Mouse (Mus musculus) kidney, adult 2 months (tissue): ENCODE results near the gene Fchsd2. TPM values are rescaled to one million over a fixed set of nuclear protein-coding genes. Genes with fewer than 3 reads are reported as not detected.

Experiments
- DNase-seq: peaks from one replicate; pipeline ENCODE4 v3.0.0; 2021
- H3K27ac ChIP-seq: fragments of 200-500 bp; 2 replicates; pipeline ENCODE4 v1.5.1; 2012; ENCODE audit warnings: low read depth, low read length, control low read depth, inconsistent platforms; ENCODE audit not compliant: insufficient read depth
- H3K27me3 ChIP-seq: fragments of 200-500 bp; replicated peaks from 2 replicates; pipeline ENCODE4 v1.6.1; 2012; ENCODE audit warnings: mild to moderate bottlenecking, moderate library complexity, low read length, inconsistent platforms; ENCODE audit not compliant: control insufficient read depth, insufficient read depth
- H3K36me3 ChIP-seq: fragments of 200-500 bp; 2 replicates; pipeline ENCODE4 v1.6.1; 2012; ENCODE audit warnings: mild to moderate bottlenecking, moderate library complexity, low read length, inconsistent platforms; ENCODE audit not compliant: control insufficient read depth, insufficient read depth
- H3K4me1 ChIP-seq: fragments of 200-500 bp; 2 replicates; pipeline ENCODE4 v1.6.1; 2011; ENCODE audit warnings: low read length; ENCODE audit not compliant: control insufficient read depth, insufficient read depth
- H3K4me3 ChIP-seq: fragments of 200-500 bp; 2 replicates; pipeline ENCODE4 v1.5.1; 2011; ENCODE audit warnings: mild to moderate bottlenecking, low read depth, low read length, control low read depth; ENCODE audit not compliant: insufficient read depth
- CTCF ChIP-seq: fragments of 200-500 bp; conservative IDR thresholded peaks from 2 replicates; pipeline ENCODE4 v1.5.1; 2011; ENCODE audit warnings: low read depth, mild to moderate bottlenecking, control low read depth, low read length, moderate library complexity, mixed read lengths; ENCODE audit not compliant: insufficient read depth, insufficient read length
- POLR2A ChIP-seq: fragments of 200-500 bp; IDR thresholded peaks from one replicate; pipeline ENCODE4 v1.6.1; 2011; ENCODE audit warnings: low read depth, low read length, control low read depth
- WGBS: fragments of 180-500 bp; shearing (Covaris S2); methylation state at CpG from one replicate; pipeline ENCODE4 v1.1.7; 2018; 5-methylcytosine and 5-hydroxymethylcytosine counted together
- polyA plus RNA-seq: library from polyadenylated mRNA; depleted of rRNA; stranded (reverse); fragments of >200 nt; gene quantifications from 2 replicates; pipeline ENCODE4 v1.2.3, GENCODE M21; 2012

The Fchsd2 gene
- polyA plus RNA-seq, 1 experiment = 7.1 TPM

- no peak for DNase-seq
- TF ChIP-seq CTCF (no peak), POLR2A (no peak)
- H3K4me1 ChIP-seq = peaks cover 5% of the 10 kb centered on the region; the same call in 1 of the 2 replicates
These were observed 170.8 kb downstream of the Fchsd2 start for GRCm38 (mm10) chr7:101263511-101263910.

GRCm38 (mm10) chr7:101267457-101268259 lies 175.0 kb downstream of the Fchsd2 start:
- WGBS = 61% methylated on average over 3 of the region's 3 CpGs
- Histone ChIP-seq H3K4me3 (no peak overlapping the region), H3K27ac (no peak overlapping the region), H3K4me1 (peaks cover 5% of the 10 kb centered on the region; the same call in 1 of the 2 replicates), H3K27me3 (no peaks in the 10 kb centered on the region), H3K36me3 (no peaks in the 10 kb centered on the region; the same call in 1 of the 2 replicates)
- DNase-seq = no peak
- TF ChIP-seq CTCF (no peak), POLR2A (no peak)

More at GRCm38 (mm10) chr7:101263511-101263910, 170.8 kb downstream of the Fchsd2 start:
- no peak overlapping the region for H3K4me3 ChIP-seq
- H3K27ac ChIP-seq = no peak overlapping the region
- peaks cover 4% of the 10 kb centered on the region for H3K36me3 ChIP-seq
- H3K27me3 ChIP-seq = no peaks in the 10 kb centered on the region

- TF ChIP-seq CTCF (no peak), POLR2A (no peak)
- no peak for DNase-seq
- WGBS = 66% methylated on average over 1 of the region's 1 CpGs
- Histone ChIP-seq H3K27ac (no peak overlapping the region), H3K27me3 (no peaks in the 10 kb centered on the region), H3K4me3 (no peak overlapping the region), H3K4me1 (peaks cover 4% of the 10 kb centered on the region; the same call in 1 of the 2 replicates), H3K36me3 (no peaks in the 10 kb centered on the region; the same call in 1 of the 2 replicates)
These were observed 178.9 kb downstream of the Fchsd2 start for GRCm38 (mm10) chr7:101271602-101272001.

GRCm38 (mm10) chr7:101272466-101273160 lies 179.9 kb downstream of the Fchsd2 start:
- Histone ChIP-seq H3K27me3 (no peaks in the 10 kb centered on the region), H3K36me3 (no peaks in the 10 kb centered on the region; the same call in 1 of the 2 replicates), H3K4me3 (no peak overlapping the region), H3K27ac (no peak overlapping the region), H3K4me1 (no peaks in the 10 kb centered on the region; the same call in 1 of the 2 replicates)
- DNase-seq = no peak
- TF ChIP-seq CTCF = no peak
- WGBS = 85% methylated on average over 8 of the region's 8 CpGs

GRCm38 (mm10) chr7:101282721-101283120 lies 190.1 kb downstream of the Fchsd2 start:
- Histone ChIP-seq H3K27ac (no peak overlapping the region), H3K4me3 (no peak overlapping the region), H3K36me3 (peaks cover 3% of the 10 kb centered on the region), H3K4me1 (no peaks in the 10 kb centered on the region), H3K27me3 (no peaks in the 10 kb centered on the region)
- no peak for DNase-seq
- TF ChIP-seq POLR2A (no peak), CTCF (no peak)
- 93% methylated on average over 3 of the region's 3 CpGs for WGBS

- Histone ChIP-seq H3K4me1 (peaks cover 3% of the 10 kb centered on the region; the same call in 1 of the 2 replicates), H3K27ac (no peak overlapping the region), H3K27me3 (no peaks in the 10 kb centered on the region), H3K36me3 (peaks cover 3% of the 10 kb centered on the region; the same call in 1 of the 2 replicates), H3K4me3 (no peak overlapping the region)
- TF ChIP-seq CTCF = no peak
- no peak for TF ChIP-seq POLR2A
- DNase-seq = no peak
- WGBS = 86% methylated on average over 1 of the region's 1 CpGs
These were observed 191.8 kb downstream of the Fchsd2 start for GRCm38 (mm10) chr7:101284504-101284903.

GRCm38 (mm10) chr7:101286891-101287290 lies 194.2 kb downstream of the Fchsd2 start:
- Histone ChIP-seq H3K4me1 (peaks cover 3% of the 10 kb centered on the region; the same call in 1 of the 2 replicates), H3K4me3 (no peak overlapping the region), H3K27me3 (no peaks in the 10 kb centered on the region), H3K27ac (no peak overlapping the region), H3K36me3 (peaks cover 3% of the 10 kb centered on the region; the same call in 1 of the 2 replicates)
- no peak for TF ChIP-seq POLR2A
- TF ChIP-seq CTCF = no peak
- WGBS = 85% methylated on average over 4 of the region's 4 CpGs
- no peak for DNase-seq
